Mouse (Mus musculus) retina, postnatal 1 day (tissue): ENCODE data around the gene Rasip1.
"Not testable (repeated sequence)": the region's sequence is repeated elsewhere in the genome, so short reads cannot be mapped to it uniquely, and the experiment has no call there.

Experiments used
- DNase-seq: peaks from one replicate; pipeline ENCODE4 v3.0.0-alpha.2; 2012

Gene Rasip1

GRCm38 (mm10) chr7:45645591-45645971, 18.3 kb downstream of the Rasip1 start:
- peak; percentile 29 for DNase-seq

- no peak for DNase-seq
These were observed 19.4 kb downstream of the Rasip1 start for GRCm38 (mm10) chr7:45646671-45647070.

- no peak for DNase-seq
These were observed 22.1 kb downstream of the Rasip1 start for GRCm38 (mm10) chr7:45649351-45649750.

- DNase-seq, result not testable (repeated sequence)
These were observed 23.2 kb downstream of the Rasip1 start for GRCm38 (mm10) chr7:45650484-45650883.

DNA sequence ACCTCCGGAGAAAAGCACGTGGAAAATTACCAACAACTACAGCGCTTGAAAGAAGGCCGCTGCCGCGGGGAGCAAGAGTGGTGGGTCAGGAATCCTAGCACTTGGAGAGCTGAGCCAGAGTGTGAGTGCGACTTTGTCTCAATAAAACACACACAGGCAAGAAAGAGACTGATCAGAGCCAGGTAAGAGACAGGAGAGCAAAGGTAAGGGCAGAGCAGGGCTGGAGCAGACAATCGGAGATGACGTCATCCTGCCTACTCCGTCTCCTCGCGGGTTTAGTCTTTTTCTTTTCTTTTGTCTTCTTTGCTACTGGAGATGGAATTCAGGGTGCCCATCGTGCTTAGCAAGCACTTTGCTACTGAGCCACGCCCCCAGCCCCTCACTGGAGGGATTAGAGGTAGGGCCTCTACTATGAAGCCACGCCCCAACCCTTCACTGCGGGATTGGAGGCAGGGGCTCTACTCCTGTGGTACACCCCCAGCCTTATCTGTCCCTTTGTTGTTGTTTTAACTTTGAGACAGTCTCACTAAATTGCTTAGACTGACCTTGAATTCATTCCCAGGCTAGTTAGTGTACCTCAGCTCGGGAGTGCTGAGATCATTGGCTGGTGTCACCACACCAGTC, 27.2 kb downstream of the Rasip1 start:
- peak; percentile 27 for DNase-seq

DNA sequence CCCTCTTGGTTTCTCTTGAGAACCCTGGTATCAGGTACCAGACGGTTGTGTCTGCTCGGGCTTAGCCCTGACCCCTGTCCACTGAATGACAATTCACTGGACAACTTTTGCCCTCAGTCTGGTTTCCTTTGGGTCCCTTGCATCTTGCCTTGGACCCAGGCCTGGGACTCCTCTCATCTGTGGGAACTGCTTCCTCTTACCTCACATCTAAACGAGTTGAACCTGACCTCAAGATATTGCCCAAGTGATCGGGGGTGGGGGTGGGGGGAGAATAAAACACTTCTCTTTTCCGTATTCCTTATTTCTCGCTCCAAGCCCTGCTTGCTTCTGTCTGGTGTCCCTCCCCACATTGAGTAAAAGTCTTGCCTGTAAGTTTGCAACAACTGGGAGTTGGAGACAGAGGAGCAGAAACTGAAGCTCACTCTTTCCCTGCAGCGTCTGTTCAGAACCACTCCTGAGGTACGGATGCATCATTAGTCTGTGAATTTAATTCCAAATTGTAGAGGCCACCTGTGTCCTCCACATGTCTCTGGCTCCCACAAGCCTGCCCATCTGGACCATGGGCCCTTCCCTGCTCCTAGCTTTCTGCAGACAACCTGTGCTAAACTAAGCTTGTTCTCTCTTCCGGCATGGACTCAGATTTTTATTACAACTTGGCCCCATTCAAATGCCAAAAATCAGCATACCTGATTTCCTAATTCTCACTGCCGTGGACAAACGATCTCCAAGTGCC, 33.6 kb downstream of the Rasip1 start:
- no peak for DNase-seq

GRCm38 (mm10) chr7:45661702-45662101, 34.4 kb downstream of the Rasip1 start:
- not testable (repeated sequence) for DNase-seq

GRCm38 (mm10) chr7:45665303-45666138, 38.2 kb downstream of the Rasip1 start:
- no peak for DNase-seq

GRCm38 (mm10) chr7:45666161-45666560, 38.9 kb downstream of the Rasip1 start, which contains the start of gene Fut2:
TSS of gene Fut2 (minus strand) at chr7:45666394.
- no peak for DNase-seq

DNA sequence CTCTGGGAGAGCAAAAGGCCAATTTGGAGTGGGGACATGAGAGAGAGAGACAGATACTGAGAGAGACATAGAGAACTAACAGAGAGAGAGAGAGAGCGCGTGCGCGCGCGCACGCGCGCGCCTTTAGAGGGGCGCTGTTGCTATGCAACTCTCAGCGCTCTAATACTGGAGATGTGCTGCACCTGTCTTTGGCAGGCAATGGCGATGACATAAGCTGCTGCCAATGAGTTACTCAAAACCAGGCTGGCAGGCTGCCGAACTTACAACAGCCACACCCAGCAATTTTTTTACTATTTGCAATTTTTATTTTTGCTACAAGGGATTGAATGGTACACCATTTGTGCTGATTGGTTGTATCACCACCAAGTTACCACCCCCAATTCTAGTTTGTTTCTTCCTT, 40.5 kb downstream of the Rasip1 start:
- DNase-seq, result peak; percentile 24

DNA sequence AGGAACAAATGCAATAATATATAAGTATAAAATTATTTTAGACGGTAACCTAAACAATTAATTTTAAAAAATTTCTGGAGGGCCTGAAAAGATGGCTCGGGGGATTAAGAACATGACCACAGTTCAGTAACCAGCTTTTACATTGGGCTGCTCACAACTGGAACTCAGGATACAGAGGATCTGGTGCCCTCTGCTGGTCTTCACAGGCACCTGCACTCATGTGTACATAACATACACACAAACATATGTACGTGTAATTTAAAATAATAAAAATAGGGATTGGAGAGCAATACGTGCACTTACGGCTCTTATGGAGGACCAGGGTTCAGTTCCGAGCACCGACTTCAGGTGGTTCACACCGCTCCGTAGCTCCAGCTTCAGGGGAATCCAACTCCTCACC, 41.6 kb downstream of the Rasip1 start:
- no peak for DNase-seq

- DNase-seq, result no peak
These were observed 50.5 kb downstream of the Rasip1 start for GRCm38 (mm10) chr7:45677627-45678295.

DNA sequence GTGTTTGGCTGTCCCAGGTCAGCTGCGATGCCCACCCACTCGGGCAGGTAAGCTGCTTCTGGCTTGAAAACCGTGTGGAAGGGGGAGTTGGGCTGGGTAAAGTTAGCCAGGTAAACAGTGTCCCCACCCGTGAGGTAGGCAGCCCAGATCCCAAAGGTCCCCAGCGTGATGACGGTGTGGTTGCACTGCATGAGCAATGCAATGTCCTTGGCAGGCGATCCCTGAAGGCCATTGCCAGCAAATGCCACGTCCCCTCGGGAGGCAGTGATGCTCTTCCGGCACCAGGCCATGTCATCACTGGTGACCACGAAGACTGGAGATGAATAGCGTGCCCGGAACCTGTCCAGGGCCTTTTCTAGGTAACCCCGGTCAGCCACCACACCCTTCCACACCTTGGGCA, 51.2 kb downstream of the Rasip1 start:
- no peak for DNase-seq

GRCm38 (mm10) chr7:45679966-45680621, 52.8 kb downstream of the Rasip1 start:
- no peak for DNase-seq

DNA sequence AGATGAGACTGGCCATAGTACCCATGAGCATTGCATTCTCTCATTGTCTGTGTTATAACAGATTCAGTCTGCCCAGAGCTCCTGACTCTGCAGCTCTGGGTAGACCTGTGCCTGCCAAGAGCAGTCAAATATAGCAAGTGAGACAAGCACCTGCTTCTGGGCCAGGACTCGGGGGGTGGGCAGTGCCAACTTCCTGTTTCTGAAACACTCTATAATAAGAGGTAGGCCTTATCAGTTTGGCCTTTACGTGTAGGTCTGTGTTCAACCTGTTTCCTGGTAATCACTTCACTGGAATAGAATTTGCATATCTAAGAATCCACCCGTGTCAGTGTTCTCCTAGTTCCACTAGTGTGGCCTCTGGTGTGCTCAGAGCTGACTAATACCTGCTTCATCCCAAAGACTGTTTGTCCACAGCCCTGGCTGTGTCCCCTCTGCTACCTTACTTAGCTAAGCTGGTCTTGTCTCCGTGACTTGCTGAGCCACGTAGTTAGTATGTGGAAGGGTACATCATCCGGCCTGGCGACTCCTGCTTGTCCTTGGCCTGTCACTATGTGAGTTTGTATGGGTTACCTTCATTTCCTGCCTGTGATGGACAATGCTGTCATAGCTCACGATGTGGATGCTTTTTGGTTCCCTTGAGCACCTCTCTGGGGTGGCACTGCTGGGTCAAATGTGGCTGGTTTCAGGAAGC, 53.9 kb downstream of the Rasip1 start:
- DNase-seq, result no peak

DNA sequence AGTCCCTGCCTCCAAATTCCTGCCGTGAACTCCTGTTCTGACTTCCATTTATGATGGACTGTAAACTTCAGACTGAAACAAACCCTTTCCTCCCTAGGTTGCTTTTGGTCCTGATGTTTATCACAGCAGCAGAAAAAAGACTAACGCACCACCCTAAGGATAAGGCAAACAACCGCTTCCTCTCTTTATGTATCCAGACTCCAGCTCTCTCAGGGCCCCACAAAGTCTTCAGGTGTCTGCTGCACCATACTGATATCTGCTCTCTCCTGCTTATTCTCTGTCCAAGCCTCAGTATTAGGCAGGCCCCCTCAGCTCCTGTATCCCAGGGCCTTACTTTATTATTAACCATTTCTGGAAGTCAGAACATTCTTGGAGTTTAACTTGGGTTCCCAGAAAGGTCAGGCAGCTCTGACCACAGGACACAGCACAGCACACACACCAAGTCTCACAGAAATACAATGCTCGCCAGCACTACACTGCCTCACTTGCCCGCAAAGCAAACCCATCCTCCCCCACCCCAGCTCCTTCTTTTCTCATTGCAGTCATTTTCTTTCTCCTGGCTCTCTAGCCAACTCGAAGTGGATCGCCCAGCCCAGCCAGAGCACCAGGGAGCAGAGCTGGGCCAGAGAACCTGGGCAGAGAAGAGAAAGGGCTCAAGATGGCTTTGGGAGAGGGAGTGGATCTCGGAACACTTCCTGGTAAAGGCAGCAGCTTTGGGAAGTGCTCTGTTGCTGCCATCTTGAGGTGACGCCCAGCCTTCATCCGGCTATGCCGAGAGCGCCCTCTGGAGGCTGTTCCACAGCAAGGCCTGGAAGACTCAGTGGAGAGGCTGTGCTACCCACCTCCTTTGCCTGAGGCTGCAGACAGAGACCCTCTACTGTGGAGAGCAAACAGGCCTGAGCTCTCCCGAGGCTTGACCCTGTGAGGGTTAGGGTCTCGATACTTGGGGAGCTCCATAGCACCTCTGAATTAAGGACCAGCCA, 55.1 kb downstream of the Rasip1 start:
- peak; percentile 93 for DNase-seq

DNA sequence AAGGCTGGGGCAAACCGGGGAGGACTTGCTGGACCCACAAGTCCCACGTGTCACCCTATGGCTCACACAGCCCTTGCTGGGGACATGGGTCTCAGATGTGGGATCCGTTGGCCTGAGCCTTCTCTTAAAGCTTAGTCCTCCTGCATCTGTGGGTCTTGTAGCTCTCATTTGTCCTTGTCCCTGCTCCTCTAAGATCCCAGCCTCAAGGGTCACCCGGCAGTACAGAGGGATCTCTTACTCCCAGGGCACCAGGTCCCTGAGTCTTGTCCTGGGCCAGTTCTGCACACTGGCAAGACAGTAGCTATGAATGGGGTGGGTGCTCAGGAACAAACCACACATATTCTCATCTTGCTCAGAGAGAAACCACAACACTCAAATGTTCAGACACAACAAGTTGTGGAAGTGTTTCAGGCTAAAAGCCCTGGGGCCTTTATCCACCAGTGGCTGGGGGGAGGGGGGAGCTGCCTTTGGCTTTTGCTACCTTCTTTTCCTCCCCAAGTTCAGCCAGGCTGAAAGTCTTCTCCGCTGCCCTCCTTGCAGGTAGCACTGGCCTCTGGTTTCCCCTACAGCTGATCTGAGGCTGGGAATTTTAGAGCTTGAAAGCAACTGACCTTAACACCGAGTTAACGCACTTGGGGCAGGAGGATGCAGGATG, 56.2 kb downstream of the Rasip1 start, which contains the start of gene Ntn5:
Gene Ntn5 (plus strand): TSS at position 627 of the 655 bp plus-strand sequence.
- no peak for DNase-seq

- no peak for DNase-seq
These were observed 58.5 kb downstream of the Rasip1 start for GRCm38 (mm10) chr7:45685811-45686210.

DNA sequence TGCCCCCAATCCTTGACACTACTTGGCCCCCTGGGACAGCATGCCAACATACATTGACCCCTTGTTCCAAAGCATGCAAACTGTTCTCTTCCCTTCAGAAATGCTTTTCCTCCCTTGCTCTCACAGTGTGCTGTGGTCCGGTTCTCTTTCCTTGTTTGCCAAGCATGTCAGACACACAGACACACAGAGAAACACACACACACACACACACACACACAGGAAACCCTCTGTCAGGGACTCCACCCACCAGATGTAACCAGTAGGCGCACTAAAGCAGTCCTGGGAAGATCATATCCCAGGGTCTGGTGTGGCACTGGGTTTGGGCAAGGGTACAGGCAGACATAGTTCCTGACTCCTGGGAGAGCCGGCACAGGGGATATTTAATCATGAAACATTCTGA, 59.6 kb downstream of the Rasip1 start:
- DNase-seq, result no peak
